Mouse (Mus musculus) CH12F3 (cell line): ENCODE results near the gene Gnao1.

Experiments used
- in situ Hi-C: fragments of 300-500 bp; cut with MboI; formaldehyde crosslinking; loops from 2 replicates; pipeline ENCODE4 v1.14.3; 2020; ENCODE audit warnings: low sequenced_read_pairs

Gnao1 gene

DNA sequence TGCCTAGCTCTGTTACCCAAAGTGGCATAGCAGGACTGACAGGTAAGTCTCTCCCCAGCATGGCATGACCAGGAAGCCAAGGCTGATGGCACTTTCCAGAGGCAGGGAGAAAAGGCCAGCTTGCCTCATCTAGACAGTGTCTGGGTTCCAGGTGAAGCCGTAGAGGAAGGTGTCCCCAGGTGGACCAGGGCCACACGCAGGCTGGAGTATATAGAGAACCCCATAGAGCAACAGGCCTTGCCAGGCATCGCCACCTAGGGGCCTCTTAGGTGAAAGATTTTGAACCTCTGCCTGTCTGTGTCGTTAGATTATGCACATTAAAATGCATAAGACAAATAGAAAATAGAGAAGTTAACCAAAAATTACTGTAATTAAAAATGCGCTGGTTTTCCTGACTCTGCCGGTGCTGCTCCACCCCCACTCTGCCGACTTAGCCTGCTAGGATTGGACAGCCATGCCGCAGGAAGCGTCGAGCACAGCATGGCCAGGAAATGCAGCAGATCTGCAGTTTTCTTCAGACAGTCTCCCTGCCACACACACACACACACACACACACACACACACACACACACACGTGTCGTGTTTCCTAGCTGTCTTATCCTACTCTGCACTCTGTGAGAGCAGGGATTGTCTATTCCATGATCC lies 34.2 kb downstream of the Gnao1 start:
- in situ Hi-C loops, result no loop called here

DNA sequence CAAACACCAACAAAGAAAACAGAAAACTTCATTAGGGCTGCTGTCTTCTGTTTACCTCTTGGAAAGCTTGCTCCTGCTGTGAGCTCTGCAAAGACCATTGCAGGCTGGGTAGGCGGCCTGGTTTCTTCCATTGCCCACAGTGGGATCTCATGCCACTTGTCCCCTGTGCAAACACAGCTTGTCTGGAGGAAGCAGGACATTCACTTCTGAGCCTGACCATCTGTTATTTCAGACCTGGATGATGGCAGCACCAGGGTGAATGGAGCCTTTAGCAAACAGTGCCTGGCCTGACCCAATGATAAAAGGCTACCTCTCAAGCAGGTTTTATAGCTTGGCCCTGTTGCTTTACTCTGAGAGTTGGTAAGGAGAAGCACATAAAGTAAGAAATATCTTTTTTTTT lies 35.4 kb downstream of the Gnao1 start:
- in situ Hi-C loops, result no loop called here

DNA sequence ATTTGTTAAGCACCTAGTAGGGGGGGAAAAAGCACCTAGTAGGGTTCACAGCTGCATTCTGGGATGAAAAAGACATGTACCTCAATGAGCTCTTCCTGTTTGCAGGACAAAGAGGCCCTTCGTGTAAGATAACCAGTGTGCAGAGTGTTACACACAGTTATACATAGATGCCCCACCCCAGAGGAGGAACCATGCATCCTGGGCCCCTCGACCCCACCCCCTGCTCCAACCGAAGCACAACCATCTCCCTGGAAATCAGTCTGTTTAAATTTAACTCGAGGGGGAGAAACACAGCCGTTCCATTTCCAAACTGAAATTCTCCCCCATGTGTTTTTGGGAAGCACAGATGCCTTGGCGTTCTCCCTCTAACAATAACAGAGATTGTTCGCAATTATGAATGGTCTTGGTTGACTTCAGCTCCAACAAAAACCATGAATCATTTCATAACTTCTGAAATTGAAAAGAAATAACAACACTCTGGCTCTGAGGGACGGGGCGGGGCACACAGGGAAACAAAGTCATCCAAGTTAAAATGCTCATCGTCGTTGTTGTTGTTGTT lies 42.4 kb downstream of the Gnao1 start:
- in situ Hi-C loops, result no loop called here

DNA sequence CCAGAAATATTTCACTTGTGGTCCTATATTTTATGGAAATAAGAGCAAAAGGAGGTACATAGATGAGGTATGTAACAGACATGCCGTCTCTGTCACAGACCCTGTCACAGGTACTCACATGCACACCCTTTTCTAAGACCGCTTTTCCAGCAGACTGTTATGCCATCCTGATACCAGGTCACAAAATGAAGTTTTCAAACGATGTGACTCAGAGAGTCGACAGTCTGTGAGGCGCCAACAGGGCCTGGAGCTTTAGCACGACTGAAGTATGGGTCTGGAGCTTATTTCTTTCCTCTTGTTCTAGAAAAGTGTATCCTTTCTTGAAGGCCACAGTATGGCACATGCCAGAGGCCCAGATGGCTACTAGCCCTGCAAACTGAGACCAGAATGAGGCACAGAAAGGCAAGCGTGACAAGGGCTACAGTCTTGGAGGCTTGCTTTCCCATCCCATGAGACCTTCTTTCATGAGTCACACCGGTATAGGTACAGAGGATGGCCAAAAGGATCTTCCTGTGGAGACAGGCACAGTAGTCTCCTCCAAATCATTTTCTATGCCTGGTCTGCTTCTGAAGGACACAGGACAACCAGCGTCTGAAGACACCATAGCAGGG lies 43.2 kb downstream of the Gnao1 start:
- in situ Hi-C loops, result no loop called here

DNA sequence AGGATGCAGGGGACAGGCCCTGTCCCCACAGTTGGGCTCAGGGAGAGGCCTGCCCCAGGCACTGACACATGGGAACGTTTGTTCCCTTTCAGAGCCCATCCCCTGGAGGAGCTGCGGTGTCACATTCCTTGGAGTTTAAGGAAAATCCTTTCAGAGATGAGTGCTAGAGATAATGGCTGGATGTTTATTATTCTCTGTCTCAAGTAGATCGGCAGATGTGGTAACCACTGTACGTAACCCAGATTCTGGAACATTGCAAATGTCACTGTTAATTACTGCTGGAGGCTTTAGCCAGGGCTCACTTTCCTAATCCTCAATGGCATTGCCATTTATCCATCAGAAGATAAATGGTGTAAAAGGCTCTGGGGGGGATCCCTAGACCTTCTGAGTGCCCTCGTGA lies 44.9 kb downstream of the Gnao1 start:
- in situ Hi-C loops, result no loop called here

DNA sequence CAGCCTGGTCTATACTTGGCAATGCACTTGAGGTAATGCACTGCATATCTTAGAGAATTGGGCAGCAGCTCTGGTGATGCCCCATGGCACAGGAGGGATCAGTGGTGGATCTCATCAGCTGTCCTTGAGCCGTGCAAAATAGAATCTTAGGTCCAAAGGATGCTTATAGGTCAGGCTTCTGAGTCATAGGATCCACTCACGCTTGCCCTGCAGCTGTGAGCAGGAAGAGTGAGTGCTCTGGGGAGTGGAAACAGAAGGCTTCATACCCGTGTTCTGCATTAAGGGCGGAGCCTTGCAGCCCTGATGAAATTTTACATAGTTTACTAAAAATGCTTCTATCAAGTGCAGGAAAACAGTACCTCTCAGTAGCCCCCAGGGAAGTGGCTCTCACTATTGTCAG lies 45.5 kb downstream of the Gnao1 start:
- in situ Hi-C loops, result no loop called here

DNA sequence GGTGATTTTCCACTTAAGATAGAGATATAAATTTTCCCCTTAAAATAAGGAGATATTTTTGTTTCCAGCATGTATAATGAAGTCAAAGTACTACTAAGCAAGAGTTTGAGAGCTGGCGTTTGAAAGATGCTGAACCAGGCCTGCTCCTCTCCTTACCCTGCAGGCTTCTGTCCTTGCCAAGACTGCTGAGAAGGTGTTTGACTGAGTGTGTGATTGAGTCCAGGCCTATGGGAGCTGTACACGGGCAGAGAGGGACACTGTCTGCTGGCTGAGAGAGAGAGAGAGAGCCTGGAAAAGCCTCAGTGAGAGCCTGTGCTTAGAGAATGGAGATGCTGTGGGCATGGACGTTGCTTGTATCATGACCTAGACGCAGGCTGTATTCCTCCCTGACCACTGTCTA lies 47.4 kb downstream of the Gnao1 start:
- in situ Hi-C loops, result no loop called here

DNA sequence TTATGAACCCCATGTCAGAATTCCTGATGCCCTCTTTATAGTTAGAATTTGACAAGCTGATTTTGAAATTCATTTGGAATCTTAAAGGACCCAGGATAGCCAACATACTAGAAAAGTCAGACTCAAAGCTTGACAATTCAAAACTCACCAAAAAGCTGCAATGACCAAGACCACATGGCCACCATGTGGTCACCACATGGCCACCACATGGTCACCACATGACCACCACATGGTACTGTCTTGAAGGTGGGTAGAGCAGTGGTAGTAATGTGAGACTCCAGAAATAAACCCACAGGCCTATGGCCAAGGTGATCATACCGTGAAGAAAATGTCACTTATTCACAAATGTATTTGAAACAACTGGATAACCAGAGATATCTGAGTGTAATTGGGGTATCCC lies 48.5 kb downstream of the Gnao1 start:
- in situ Hi-C loops, result no loop called here

DNA sequence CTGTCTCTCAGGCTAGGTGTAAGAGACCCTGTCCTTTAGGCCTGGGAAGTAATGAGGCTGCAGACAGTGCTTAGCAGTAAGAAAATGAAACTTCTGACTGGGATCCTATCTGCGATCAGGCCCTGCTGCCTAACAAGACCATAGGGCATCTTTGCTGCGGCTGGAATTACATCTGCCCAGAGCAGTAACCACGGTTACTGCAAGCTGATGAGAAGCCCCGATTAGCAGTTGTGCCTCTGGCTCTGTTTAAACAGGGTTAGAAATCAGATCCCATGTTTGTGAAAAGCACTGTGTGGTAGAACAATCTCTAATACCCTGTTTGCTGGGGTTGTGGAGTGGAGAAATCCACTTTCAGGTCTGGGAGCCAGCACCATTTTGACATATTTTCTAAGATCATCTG lies 50.3 kb downstream of the Gnao1 start:
- in situ Hi-C loops, result no loop called here

DNA sequence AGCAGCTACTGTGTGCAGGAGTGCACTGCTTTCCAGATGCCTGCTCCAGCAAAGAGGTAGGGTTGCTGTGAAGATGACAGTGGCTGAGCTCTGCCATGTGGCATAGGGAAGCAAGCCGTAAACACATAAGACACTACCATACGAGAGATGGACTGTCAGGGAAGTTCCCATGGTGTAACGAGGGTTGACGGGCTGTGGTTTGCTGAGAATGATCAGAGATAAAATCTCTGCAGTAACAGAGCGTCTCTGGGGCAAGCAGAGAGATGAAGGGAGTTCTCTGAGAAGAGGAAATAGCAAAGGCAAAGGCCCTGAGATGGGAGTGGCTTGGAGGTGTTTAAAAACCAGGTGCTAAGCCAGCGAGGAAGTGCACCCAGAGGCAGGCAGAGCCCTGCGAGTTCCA lies 54.3 kb downstream of the Gnao1 start:
- in situ Hi-C loops, result no loop called here

DNA sequence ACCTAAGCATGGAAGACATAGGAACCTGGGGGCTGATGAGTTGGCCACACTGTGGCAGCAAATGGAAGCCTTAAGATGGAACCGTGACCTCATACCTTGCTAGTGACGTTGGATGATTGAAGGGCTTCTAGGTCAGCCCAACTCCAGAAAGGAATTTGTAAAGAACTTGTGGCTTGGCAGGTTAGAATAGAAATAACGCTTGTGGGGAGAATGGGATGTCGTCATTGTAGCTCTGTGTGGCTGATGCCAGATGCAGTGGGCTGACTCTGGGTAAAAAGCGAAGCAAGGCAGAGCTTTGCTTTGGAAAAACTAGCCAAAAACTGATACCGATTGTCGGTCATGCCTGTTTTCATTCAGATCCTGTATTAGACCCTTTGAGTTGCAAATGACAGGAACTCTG lies 56.5 kb downstream of the Gnao1 start:
- in situ Hi-C loops, result no loop called here

DNA sequence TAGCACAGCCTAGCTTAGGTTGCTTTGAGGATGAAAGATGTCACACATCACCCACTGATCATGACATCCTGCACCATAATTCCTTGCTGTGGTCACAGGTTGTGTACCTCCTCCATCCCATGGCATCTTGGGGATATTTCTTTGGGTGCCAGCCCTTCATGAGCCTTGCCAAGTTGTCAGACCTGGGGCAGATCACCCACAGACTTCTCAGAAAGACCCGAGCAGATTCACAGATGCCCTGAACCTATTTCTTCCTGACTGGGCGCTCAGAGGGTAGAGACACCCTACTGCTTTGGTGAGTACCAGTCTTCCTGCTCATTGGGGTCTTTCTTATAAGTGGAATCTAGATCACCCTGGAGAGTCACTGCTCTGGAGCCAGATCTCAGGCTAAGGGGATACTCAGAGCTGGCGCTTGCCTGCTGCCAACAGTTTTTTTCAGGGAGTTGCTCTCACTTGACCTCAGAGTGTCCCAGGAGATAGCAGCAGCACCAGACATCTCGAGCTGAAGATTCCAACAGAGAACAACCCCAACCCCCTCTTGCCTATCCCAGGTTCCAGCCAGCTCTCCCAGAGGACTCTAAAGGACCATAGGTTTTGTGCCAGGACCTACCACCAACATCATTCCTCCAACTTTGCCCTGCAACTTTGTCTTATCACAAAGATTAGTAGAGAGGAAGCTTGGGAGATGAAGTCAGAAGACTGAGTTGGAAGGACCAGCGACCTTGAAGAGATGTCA lies 58.9 kb downstream of the Gnao1 start:
- in situ Hi-C loops, result no loop called here

DNA sequence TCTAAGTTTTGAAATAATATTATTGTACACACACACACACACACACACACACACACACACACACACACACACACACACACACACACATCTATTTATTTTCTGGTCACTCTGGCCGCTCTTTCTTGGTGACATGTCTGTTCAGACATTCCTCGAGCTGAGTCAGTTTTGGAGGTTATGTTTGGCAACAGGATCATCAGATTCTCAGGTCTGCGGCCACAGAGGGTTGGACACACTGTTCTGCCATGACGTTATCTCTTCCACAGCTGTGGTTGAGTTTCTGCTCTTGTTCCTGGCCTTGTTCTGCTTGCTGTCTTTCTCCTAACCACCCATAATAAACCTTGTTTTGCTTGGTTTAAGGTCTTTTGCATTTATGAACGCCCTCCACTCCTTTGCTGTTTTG lies 61.5 kb downstream of the Gnao1 start:
- in situ Hi-C loops, result no loop called here

DNA sequence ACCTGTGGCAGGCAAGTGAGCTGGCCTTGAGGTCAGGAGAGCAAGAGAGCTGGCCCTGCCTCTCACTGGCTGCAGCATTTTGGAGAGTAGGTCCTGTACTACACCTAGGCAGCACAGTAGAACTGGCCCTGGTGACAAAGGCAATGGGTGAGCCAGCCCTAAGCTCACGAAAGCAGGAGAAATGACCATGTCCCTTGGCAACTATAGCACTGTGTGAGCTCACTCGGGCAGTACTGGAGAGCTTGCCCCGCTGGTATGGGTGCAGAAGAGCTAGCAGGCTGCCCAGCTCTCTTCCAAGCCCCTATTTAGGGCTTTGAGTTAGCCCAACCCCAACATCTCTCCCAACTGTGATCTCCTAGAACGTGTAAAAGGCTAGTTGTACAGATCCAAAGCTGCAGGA lies 68.6 kb downstream of the Gnao1 start:
- in situ Hi-C loops, result no loop called here

DNA sequence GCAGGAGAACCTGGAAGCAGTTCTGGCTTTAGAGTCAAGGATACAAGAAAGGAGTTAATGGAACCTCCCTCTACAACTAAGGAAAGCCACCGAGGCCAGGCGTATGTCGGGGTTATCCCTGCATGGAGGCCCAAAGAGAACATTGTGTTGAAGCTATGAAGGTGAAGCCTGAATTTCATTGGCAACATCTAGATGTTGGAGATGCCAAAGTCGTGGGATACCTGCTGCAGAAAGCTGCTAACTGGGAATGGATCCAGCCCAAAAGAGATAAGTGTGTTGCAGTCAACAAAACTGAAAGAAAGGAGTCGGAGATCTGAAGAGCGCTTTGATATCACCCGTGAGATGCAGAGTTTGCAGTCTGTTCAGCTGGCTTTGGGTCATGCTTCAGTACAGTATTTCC lies 70.2 kb downstream of the Gnao1 start:
- in situ Hi-C loops, result no loop called here

DNA sequence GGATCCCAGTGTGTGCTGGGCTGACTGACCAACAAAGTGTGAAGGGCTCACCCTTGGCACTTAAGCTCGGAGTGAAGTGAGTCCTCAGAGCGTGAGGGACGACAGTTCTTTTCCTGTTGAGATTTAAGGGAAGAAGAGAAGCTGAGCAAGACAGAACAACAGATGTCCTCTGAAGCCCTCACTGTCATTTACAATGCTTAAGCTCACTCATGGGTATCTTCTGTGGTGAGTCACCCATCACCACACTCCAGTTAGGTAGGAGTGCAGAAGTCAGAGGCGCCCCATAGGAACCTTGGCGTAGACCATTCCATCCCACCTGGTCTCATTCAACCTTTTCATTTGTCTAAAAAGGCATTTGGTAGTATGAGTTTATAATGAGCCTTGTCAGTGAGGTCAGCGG lies 71.6 kb downstream of the Gnao1 start:
- in situ Hi-C loops, result no loop called here

DNA sequence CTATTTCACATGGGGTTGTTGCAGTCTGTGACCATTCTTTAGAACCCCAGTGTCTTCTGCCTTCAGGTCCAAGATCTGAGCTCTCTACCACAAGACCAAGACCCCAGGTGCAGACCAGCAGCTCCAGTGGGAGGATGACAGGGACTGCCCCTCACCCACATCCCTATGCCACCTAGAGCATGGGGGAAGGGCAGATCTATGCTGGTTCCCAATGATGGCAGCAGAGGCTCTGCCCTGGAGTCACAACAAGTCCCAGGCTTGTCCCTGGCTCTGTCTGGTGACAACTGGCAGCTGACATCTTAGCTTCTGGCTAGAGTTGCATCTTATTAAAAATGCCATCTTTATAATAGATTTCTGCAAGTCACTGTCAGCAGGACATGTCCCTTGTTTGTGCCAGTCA lies 73.5 kb downstream of the Gnao1 start:
- in situ Hi-C loops, result no loop called here

DNA sequence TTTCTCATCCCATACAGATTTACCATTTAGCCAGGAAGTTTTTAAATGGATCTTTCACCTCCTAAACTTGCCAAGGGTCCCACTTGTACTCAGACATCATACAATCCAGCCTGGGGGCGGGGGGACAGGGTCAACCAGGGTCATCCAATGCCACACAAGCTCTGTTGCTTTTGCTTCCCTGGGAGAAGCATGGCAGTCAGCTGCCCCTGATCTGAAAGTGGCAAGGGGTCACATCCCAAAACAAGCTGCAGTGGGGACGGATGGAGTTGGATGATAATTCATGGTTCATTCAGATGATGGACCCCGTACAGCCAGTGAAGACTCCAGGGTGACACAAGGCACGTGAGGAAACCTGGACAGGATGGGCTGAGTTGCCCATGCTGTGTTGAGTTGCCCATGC lies 74.0 kb downstream of the Gnao1 start:
- in situ Hi-C loops, result no loop called here

DNA sequence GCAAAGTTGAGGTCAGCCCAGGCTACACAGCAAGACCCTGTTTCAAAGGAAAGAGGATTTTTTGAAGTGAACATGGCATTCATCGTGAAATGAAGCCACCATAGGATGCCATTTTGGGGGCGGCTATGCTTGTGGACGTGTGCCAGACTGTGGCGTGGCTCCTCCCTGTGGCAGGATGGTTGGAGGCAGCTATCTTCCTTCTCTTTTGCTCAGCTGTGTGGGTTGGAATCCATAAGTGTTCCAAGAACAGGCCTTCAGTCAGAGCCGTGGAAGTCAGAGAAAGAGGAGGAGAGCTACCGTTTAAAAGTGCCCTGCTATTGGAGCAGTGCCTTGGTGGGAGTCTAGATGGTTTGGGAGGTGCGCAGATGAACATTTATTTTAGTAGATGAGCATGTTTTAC lies 74.5 kb downstream of the Gnao1 start:
- in situ Hi-C loops, result no loop called here

DNA sequence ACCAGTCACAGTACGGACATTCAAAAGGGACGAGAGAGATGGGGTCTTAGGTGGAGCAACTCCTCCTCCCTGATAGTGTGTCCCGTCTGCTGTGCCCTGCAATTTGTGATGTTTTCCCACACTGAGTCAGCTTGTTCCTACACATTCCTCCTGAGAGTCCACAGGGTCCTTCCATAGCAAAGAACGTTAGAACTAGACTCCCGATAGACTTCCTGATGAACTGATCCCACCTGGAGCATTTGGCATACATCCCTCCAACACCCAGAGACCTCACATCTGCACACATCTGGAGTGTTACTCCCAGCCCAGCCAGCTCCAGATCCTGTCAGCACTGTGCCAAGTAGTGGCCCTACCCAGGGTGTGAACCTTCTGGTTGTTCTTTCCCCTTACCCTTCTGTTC lies 76.4 kb downstream of the Gnao1 start:
- in situ Hi-C loops, result no loop called here

DNA sequence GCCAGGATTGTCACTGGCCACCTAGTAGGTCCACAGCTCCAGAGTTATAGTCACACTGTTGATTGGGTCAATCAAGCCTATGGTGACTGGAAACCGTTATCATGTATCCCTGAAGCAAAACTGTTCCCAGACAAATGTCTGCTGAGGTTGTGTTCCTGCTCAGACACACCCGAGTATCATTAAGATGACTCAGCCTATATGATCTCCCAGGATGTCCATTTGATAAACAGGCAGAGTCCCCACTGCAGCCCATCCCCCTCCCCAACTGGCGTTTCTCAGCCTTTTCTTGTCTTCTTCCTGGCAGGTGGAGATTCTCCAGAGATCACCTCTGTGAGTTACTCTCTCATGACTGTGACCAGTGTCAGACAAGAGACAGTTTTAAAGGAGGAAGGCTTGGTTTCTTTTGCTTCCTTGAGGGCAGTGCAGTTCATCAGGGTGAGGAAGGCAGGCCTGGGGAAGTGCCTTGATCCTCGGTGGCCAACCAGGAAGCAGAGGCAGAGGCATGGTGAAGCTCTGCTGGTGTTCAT lies 78.4 kb downstream of the Gnao1 start:
- in situ Hi-C loops, result no loop called here
